Mouse (Mus musculus) limb, embryonic 10.5 days (tissue): ENCODE data around the gene Wfdc16. TPM values are rescaled to one million over a fixed set of nuclear protein-coding genes. Genes with fewer than 3 reads are reported as not detected.
"Not testable (repeated sequence)": the region's sequence is repeated elsewhere in the genome, so short reads cannot be mapped to it uniquely, and the experiment has no call there.

Experiments
- DNase-seq: peaks from one replicate; pipeline ENCODE4 v3.0.0-alpha.2; 2017; ENCODE audit warnings: low spot score
- H3K27ac ChIP-seq: fragments of 300-500 bp; sonication (generic); 2 replicates; pipeline ENCODE4 v1.5.1; 2016; ENCODE audit warnings: mild to moderate bottlenecking
- H3K27me3 ChIP-seq: fragments of 300-500 bp; sonication (generic); 2 replicates; pipeline ENCODE4 v1.6.1; 2016; ENCODE audit warnings: low read depth, mild to moderate bottlenecking; ENCODE audit not compliant: poor library complexity, severe bottlenecking
- H3K36me3 ChIP-seq: fragments of 300-500 bp; sonication (generic); 2 replicates; pipeline ENCODE4 v1.6.1; 2016; ENCODE audit warnings: mild to moderate bottlenecking, moderate library complexity
- H3K4me1 ChIP-seq: fragments of 300-500 bp; sonication (generic); 2 replicates; pipeline ENCODE4 v1.6.1; 2016
- H3K4me3 ChIP-seq: fragments of 300-500 bp; sonication (generic); 2 replicates; pipeline ENCODE4 v1.5.1; 2016; ENCODE audit warnings: mild to moderate bottlenecking, moderate library complexity
- H3K9me3 ChIP-seq: fragments of 300-500 bp; sonication (generic); replicated peaks from 2 replicates; pipeline ENCODE4 v1.6.1; 2016; ENCODE audit warnings: mild to moderate bottlenecking
- WGBS: fragments of 180-500 bp; shearing (Covaris S2); methylation state at CpG from one replicate; pipeline ENCODE4 v1.1.7; 2016; 5-methylcytosine and 5-hydroxymethylcytosine counted together
- polyA plus RNA-seq: library from polyadenylated mRNA; unstranded; fragments of >200 nt; fragmentation: Nextera tagmentation; extraction: Ambion mirVana; gene quantifications from 2 replicates; pipeline ENCODE4 v1.2.1, GENCODE M21; 2016

Wfdc16 gene
- polyA plus RNA-seq, 1 experiment from 2014 or later, result not detected

GRCm38 (mm10) chr2:164585025-164585725 lies 53.4 kb downstream of the Wfdc16 start, which contains the start of gene Wfdc6a:
Wfdc6a (minus strand) TSS chr2:164585447.
- not testable (repeated sequence) for H3K36me3 ChIP-seq, DNase-seq, H3K4me1 ChIP-seq, H3K4me3 ChIP-seq, H3K27me3 ChIP-seq, H3K9me3 ChIP-seq, H3K27ac ChIP-seq
- WGBS, result 79% methylated on average over 13 of the region's 13 CpGs

Other genes with a start within 250 kb of the Wfdc16 start
- 0.46 TPM in 1 of 2 replicates, not detected in the other for gene Slpi, start 249.7 kb downstream of the Wfdc16 start, polyA plus RNA-seq
- gene Rbpjl, start 235.7 kb downstream of the Wfdc16 start, polyA plus RNA-seq, result 0.03 TPM in 1 of 2 replicates, not detected in the other
- 0.15 and 3.0 TPM in 2 replicates for gene Matn4, start 233.6 kb downstream of the Wfdc16 start, polyA plus RNA-seq
- 22.1 and 24.2 TPM in 2 replicates for gene Sdc4, start 194.9 kb downstream of the Wfdc16 start, polyA plus RNA-seq
- 54.4 and 54.5 TPM in 2 replicates for gene Sys1, start 181.8 kb downstream of the Wfdc16 start, polyA plus RNA-seq
- gene Gm20458, start 177.8 kb downstream of the Wfdc16 start, polyA plus RNA-seq, result 2.2 and 3.2 TPM in 2 replicates
- not detected in 2 replicates for gene Trp53tg5, start 165.1 kb downstream of the Wfdc16 start, polyA plus RNA-seq
- gene Dbndd2, start 152.7 kb downstream of the Wfdc16 start, polyA plus RNA-seq, result 0.70 and 2.1 TPM in 2 replicates
- gene Pigt, start 141.3 kb downstream of the Wfdc16 start, polyA plus RNA-seq, result 35.7 and 37.5 TPM in 2 replicates
- 35.5 and 40.0 TPM in 2 replicates for gene Wfdc2, start 76.4 kb downstream of the Wfdc16 start, polyA plus RNA-seq
- not detected in 2 replicates for gene Spint3, start 65.3 kb downstream of the Wfdc16 start, polyA plus RNA-seq
- not detected in 2 replicates for gene Wfdc6a, start 53.3 kb downstream of the Wfdc16 start, polyA plus RNA-seq
- not detected in 2 replicates for gene Eppin, start 45.2 kb downstream of the Wfdc16 start, polyA plus RNA-seq
- not detected in 2 replicates for gene Wfdc6b, start 25.3 kb downstream of the Wfdc16 start, polyA plus RNA-seq
- not detected in 2 replicates for gene Wfdc8, start 25.2 kb downstream of the Wfdc16 start, polyA plus RNA-seq
- not detected in 2 replicates for gene Wfdc10, start 17.2 kb upstream of the Wfdc16 start, polyA plus RNA-seq
- not detected in 2 replicates for gene Wfdc9, start 17.8 kb upstream of the Wfdc16 start, polyA plus RNA-seq
- gene Wfdc11, start 35.3 kb upstream of the Wfdc16 start, polyA plus RNA-seq, result not detected in 2 replicates
- gene Wfdc13, start 46.3 kb upstream of the Wfdc16 start, polyA plus RNA-seq, result not detected in 2 replicates
- not detected in 2 replicates for gene Spint4, start 59.7 kb upstream of the Wfdc16 start, polyA plus RNA-seq
- gene Spint5, start 76.5 kb upstream of the Wfdc16 start, polyA plus RNA-seq, result not detected in 2 replicates
- 0.95 and 0.98 TPM in 2 replicates for gene Wfdc3, start 107.1 kb upstream of the Wfdc16 start, polyA plus RNA-seq
- gene Dnttip1, start 107.2 kb upstream of the Wfdc16 start, polyA plus RNA-seq, result 93.1 and 93.2 TPM in 2 replicates
- 607 and 617 TPM in 2 replicates for gene Ube2c, start 131.1 kb upstream of the Wfdc16 start, polyA plus RNA-seq
- 0.79 and 1.3 TPM in 2 replicates for gene Tnnc2, start 141.2 kb upstream of the Wfdc16 start, polyA plus RNA-seq
- 9.0 and 12.2 TPM in 2 replicates for gene Snx21, start 147.0 kb upstream of the Wfdc16 start, polyA plus RNA-seq
- 14.7 and 18.4 TPM in 2 replicates for gene Acot8, start 166.1 kb upstream of the Wfdc16 start, polyA plus RNA-seq
- gene Zswim3, start 166.3 kb upstream of the Wfdc16 start, polyA plus RNA-seq, result 9.1 and 9.9 TPM in 2 replicates
- 24.3 and 24.6 TPM in 2 replicates for gene Zswim1, start 183.9 kb upstream of the Wfdc16 start, polyA plus RNA-seq
- 0.36 TPM in 1 of 2 replicates, not detected in the other for gene Spata25, start 189.7 kb upstream of the Wfdc16 start, polyA plus RNA-seq
- 93.0 and 105 TPM in 2 replicates for gene Ctsa, start 194.1 kb upstream of the Wfdc16 start, polyA plus RNA-seq
- gene Neurl2, start 194.7 kb upstream of the Wfdc16 start, polyA plus RNA-seq, result 4.0 and 6.9 TPM in 2 replicates
- 20.2 and 24.9 TPM in 2 replicates for gene Pltp, start 218.9 kb upstream of the Wfdc16 start, polyA plus RNA-seq
- gene Pcif1, start 240.5 kb upstream of the Wfdc16 start, polyA plus RNA-seq, result 73.7 and 86.7 TPM in 2 replicates